Mouse (Mus musculus): ENCODE results near the gene Mrps17.
A peak's percentile ranks its signal among the peaks of the same experiment; 100 is the strongest.
"Not testable (repeated sequence)": the region's sequence is repeated elsewhere in the genome, so short reads cannot be mapped to it uniquely, and the experiment has no call there.

The Mrps17 gene

GRCm38 (mm10) chr5:129715326-129715861 lies at the start of gene Mrps17:
TSS of gene Mrps17 (plus strand) at chr5:129715497.
- peak; percentile 72 to 77 for DNase-seq (ENCODE audit: low read depth in 1 of 2, low spot score in 2 of 2)

- DNase-seq (ENCODE audit: low read depth in 1 of 2, low spot score in 2 of 2) = no peak
These were observed 48.9 kb upstream of the Mrps17 start for GRCm38 (mm10) chr5:129666271-129666909.

GRCm38 (mm10) chr5:129667851-129668250 lies 47.4 kb upstream of the Mrps17 start:
- DNase-seq (ENCODE audit: low read depth in 1 of 2, low spot score in 2 of 2) = no peak

GRCm38 (mm10) chr5:129669453-129670035 lies 45.8 kb upstream of the Mrps17 start:
- DNase-seq (ENCODE audit: low read depth in 1 of 2, low spot score in 2 of 2) = no peak

GRCm38 (mm10) chr5:129670036-129670458 lies 45.2 kb upstream of the Mrps17 start, which contains the start of gene Zfp11:
TSS of gene Zfp11 (minus strand) at chr5:129670099.
- DNase-seq (ENCODE audit: low read depth in 1 of 2, low spot score in 2 of 2) = peak; percentile 12 to 27

GRCm38 (mm10) chr5:129685141-129685540 lies 30.2 kb upstream of the Mrps17 start:
- DNase-seq (ENCODE audit: low read depth in 1 of 2, low spot score in 2 of 2) = not testable (repeated sequence)

- no peak for DNase-seq (ENCODE audit: low read depth in 1 of 2, low spot score in 2 of 2)
These were observed 27.7 kb upstream of the Mrps17 start for GRCm38 (mm10) chr5:129687621-129688020.

- DNase-seq (ENCODE audit: low read depth in 1 of 2, low spot score in 2 of 2) = no peak
These were observed 24.8 kb upstream of the Mrps17 start for GRCm38 (mm10) chr5:129690528-129690927.

- DNase-seq (ENCODE audit: low read depth in 1 of 2, low spot score in 2 of 2) = no peak
These were observed 14.8 kb upstream of the Mrps17 start for GRCm38 (mm10) chr5:129700506-129700905.

GRCm38 (mm10) chr5:129701706-129702105 lies 13.6 kb upstream of the Mrps17 start:
- no peak for DNase-seq (ENCODE audit: low read depth in 1 of 2, low spot score in 2 of 2)

- no peak for DNase-seq (ENCODE audit: low read depth in 1 of 2, low spot score in 2 of 2)
These were observed 11.9 kb upstream of the Mrps17 start for GRCm38 (mm10) chr5:129703368-129703767.

- no peak for DNase-seq (ENCODE audit: low read depth in 1 of 2, low spot score in 2 of 2)
These were observed 6.9 kb upstream of the Mrps17 start, which contains the start of gene Sept14 for GRCm38 (mm10) chr5:129708412-129708811. TSS of gene Sept14 (minus strand) at chr5:129708512.

GRCm38 (mm10) chr5:129717016-129717415 lies 1.7 kb downstream of the Mrps17 start:
- DNase-seq (ENCODE audit: low read depth in 1 of 2, low spot score in 2 of 2) = no peak

GRCm38 (mm10) chr5:129720176-129720575 lies 4.9 kb downstream of the Mrps17 start:
- DNase-seq (ENCODE audit: low read depth in 1 of 2, low spot score in 2 of 2) = no peak

- no peak for DNase-seq (ENCODE audit: low read depth in 1 of 2, low spot score in 2 of 2)
These were observed 9.0 kb downstream of the Mrps17 start for GRCm38 (mm10) chr5:129724268-129724667.

- DNase-seq (ENCODE audit: low read depth in 1 of 2, low spot score in 2 of 2) = peak; percentile 66 to 89
These were observed 9.8 kb downstream of the Mrps17 start, which contains the start of gene Nipsnap2 for GRCm38 (mm10) chr5:129724834-129725773. TSS of gene Nipsnap2 (plus strand) at chr5:129725063.

GRCm38 (mm10) chr5:129725774-129726392 lies 10.6 kb downstream of the Mrps17 start:
- DNase-seq (ENCODE audit: low read depth in 1 of 2, low spot score in 2 of 2) = no peak

- DNase-seq (ENCODE audit: low read depth in 1 of 2, low spot score in 2 of 2) = no peak
These were observed 11.5 kb downstream of the Mrps17 start for GRCm38 (mm10) chr5:129726784-129727183.

GRCm38 (mm10) chr5:129729286-129729685 lies 14.0 kb downstream of the Mrps17 start:
- DNase-seq (ENCODE audit: low read depth in 1 of 2, low spot score in 2 of 2) = no peak

- DNase-seq (ENCODE audit: low read depth in 1 of 2, low spot score in 2 of 2) = no peak
These were observed 15.0 kb downstream of the Mrps17 start for GRCm38 (mm10) chr5:129730344-129730743.

- no peak for DNase-seq (ENCODE audit: low read depth in 1 of 2, low spot score in 2 of 2)
These were observed 15.7 kb downstream of the Mrps17 start for GRCm38 (mm10) chr5:129731021-129731420.

Data from monocyte, adult 2 months (primary cell).